Mouse (Mus musculus) stomach, postnatal 0 days (tissue): ENCODE data around the gene Zfhx3.

Experiments
- CTCF ChIP-seq: IDR thresholded peaks from 2 replicates; pipeline ENCODE4 v1.5.1; 2016; ENCODE audit warnings: antibody characterized with exemption, low read depth, mild to moderate bottlenecking, moderate library complexity
- EP300 ChIP-seq: optimal IDR thresholded peaks from 2 replicates; pipeline ENCODE3; 2016; ENCODE audit warnings: antibody characterized with exemption

DNA sequence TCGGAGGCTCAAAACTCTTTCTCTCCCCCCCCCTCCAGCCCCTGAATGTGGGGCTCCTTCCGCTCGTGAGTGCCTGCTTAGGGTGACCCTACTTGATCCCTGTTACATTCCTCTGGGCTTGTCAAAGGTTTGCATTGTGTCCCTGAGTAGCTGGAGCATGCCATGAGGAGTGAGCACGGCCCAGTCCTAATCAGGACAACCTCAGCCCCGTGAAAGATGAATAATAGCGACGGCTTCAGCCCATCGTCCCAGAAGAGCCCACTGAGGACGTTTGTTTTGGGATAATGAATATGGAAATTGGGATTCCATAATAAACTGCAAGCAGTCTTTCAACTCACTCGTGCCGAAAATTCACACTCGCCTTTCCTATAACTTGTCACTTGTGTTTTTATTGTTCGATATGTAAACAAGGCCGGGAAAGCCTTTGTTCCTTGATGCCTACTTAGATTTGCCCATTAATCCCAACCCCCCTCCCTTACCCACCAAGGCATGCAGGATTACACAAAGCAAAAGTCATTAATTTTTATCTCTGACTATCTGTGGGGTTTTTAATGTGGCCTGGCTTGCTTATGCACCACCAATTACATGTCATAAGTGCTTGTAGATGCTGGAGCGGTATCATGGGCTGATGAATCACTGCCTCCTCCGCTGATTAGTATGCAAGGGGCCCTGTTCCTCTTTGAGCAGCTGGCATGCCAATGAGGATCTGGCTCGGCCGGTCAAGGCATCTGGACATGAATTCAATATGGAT, 512.3 kb downstream of the Zfhx3 start:
- TF ChIP-seq CTCF (no peak), EP300 (no peak)
